Mouse (Mus musculus): ENCODE results near the gene Satb1. TPM values are rescaled to one million over a fixed set of nuclear protein-coding genes. Genes with fewer than 3 reads are reported as not detected.
A peak's percentile ranks its signal among the peaks of the same experiment; 100 is the strongest.

Satb1 gene
- polyA plus RNA-seq, 1 experiment from 2014 or later, result 19.7 TPM

DNA sequence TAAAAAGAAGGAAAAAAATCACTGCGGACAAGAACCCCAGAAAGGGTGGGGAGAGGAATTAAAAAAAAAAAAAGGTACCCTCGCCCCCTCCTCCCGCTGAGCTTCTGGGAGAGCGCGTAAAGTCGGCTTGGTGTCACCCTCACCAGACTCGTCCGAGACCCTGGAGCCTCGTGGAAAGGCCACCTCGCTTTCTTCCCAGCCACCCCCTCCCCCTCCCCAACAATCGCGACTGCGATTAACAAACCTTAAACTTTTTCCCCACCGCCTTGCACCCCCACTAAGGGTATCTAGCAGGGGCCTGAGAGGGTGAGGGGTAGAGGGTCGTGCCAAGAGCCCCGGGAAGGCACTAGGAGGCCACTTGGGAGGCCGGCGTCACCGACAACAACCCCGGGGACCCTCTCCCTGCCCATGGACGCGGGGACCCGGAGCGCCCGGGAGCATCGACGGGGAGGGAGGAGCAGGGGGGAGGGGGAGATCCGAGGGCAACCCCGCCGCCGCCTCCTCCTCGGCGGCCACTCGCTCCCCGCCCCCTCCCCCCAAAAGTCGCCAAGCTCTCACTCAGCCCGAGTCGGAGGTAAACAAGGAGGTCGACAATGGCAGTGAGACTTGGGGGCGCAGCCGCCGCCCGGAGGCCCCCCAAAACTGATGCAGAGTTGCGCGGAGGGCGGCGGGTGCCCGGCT lies 20.7 kb downstream of the Satb1 start:
- WGBS, result under 1% methylated on average over 35 of the region's 48 CpGs
- peak overlapping the region; percentile 90 for H3K4me3 ChIP-seq

DNA sequence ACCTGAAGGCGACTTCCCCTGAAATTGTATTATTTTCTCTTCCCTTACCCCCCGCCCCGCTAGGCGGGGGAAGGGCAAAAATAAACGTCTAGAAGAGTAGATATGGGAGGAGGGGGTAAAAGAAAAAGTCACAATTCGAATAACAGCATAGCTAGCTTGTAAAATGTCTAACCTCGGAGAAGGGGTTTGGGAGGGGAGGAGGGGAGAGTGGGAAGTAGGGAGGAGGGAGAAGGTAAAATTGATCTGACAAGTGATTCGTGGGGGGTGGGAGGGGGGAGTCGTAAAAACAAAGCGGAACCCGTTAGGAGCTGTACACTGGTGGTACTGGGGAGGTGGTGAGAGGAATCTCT lies 21.2 kb downstream of the Satb1 start:
- under 1% methylated on average over 11 of the region's 11 CpGs for WGBS

More for the DNA sequence above, 20.7 kb downstream of the Satb1 start:
- Histone ChIP-seq H3K36me3 (replicated peaks) (peaks cover 11% of the 10 kb centered on the region), H3K27ac (peak overlapping the region; percentile 98), H3K4me1 (peaks cover 22% of the 10 kb centered on the region), H3K9me3 (no peaks in the 10 kb centered on the region), H3K27me3 (ENCODE audit: poor library complexity, severe bottlenecking) (peaks cover 4% of the 10 kb centered on the region; the same call in 1 of the 2 replicates)
- DNase-seq (ENCODE audit: extremely low spot score, low spot score), result peak; percentile 70

DNA sequence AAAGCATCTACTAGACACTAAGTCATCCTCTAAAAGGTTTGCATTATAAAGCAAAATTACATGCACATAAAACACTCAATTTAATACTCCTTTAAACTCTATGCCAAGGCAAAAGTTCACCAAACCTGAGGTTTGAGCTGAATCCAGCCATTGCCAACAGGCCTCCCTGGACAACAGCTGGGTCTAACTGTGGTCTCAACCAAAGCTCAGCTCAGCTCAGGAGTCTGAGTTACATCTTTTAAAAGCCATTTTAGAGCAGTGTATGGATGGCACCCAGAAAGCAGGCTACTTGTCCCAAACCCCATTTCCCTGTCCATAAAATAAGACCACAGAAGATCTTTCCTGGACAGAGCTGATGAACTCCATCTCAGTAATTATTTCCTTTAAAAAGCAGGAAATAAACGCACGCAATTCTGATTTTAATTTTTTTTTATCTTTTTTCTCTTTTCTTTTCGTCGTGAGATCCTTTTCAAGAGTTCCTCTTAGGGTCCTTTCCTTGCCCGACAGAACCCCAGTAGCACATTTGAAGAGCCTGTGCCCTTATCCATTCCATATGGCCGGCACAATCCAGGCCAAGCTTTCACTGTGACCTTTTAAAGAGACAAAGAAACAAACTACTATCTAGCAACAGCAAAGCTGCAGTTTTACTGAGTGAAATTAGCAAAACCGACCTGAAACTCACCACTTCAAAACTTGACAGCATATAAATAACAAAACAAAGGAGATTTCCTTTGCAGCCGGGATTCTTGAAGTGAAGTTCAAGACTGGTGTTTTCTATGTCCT lies 21.8 kb downstream of the Satb1 start:
- WGBS, result 4% methylated on average over 8 of the region's 8 CpGs
- Histone ChIP-seq H3K4me3 (peak overlapping the region; percentile 90), H3K27ac (peak overlapping the region; percentile 98), H3K4me1 (peaks cover 22% of the 10 kb centered on the region), H3K36me3 (replicated peaks) (peaks cover 18% of the 10 kb centered on the region), H3K27me3 (ENCODE audit: poor library complexity, severe bottlenecking) (peaks cover 4% of the 10 kb centered on the region; the same call in 1 of the 2 replicates), H3K9me3 (no peaks in the 10 kb centered on the region)
- peak; percentile 56 for DNase-seq (ENCODE audit: extremely low spot score, low spot score)

More for the DNA sequence above, 21.2 kb downstream of the Satb1 start:
- H3K27me3 ChIP-seq (ENCODE audit: poor library complexity, severe bottlenecking), result peaks cover 4% of the 10 kb centered on the region; the same call in 1 of the 2 replicates
- peak overlapping the region; percentile 98 for H3K27ac ChIP-seq
- H3K4me1 ChIP-seq, result peaks cover 22% of the 10 kb centered on the region
- no peaks in the 10 kb centered on the region for H3K9me3 ChIP-seq
- H3K36me3 ChIP-seq (replicated peaks), result peaks cover 15% of the 10 kb centered on the region
- H3K4me3 ChIP-seq, result peak overlapping the region; percentile 90
- peak; percentile 31 for DNase-seq (ENCODE audit: extremely low spot score, low spot score)

DNA sequence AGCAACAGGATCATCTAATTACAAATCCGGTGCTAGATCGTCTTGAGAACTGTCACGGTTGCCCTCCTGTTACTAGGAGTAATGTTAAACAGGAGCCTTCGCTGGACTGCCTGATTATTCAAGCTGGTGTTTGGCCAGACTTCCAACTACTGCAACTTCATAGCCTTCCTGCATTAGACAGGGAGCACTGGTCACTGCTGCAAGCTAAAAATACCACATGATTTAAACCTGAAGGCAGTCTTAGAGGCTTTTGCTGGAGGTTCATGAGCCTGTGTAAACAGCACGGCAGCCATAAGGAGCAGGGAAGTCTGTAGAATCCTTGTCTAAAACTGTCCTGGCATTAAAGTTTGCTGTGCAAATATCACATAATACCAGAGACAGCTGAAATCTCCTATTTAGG lies 25.7 kb downstream of the Satb1 start:
- H3K27me3 ChIP-seq (ENCODE audit: poor library complexity, severe bottlenecking), result no peaks in the 10 kb centered on the region
- no peaks in the 10 kb centered on the region for H3K9me3 ChIP-seq
- H3K4me1 ChIP-seq, result peaks cover 14% of the 10 kb centered on the region
- no peak overlapping the region for H3K4me3 ChIP-seq
- 79% methylated on average over 5 of the region's 5 CpGs for WGBS
- peaks cover 53% of the 10 kb centered on the region for H3K36me3 ChIP-seq (replicated peaks)
- no peak overlapping the region for H3K27ac ChIP-seq
- no peak for DNase-seq (ENCODE audit: extremely low spot score, low spot score)

DNA sequence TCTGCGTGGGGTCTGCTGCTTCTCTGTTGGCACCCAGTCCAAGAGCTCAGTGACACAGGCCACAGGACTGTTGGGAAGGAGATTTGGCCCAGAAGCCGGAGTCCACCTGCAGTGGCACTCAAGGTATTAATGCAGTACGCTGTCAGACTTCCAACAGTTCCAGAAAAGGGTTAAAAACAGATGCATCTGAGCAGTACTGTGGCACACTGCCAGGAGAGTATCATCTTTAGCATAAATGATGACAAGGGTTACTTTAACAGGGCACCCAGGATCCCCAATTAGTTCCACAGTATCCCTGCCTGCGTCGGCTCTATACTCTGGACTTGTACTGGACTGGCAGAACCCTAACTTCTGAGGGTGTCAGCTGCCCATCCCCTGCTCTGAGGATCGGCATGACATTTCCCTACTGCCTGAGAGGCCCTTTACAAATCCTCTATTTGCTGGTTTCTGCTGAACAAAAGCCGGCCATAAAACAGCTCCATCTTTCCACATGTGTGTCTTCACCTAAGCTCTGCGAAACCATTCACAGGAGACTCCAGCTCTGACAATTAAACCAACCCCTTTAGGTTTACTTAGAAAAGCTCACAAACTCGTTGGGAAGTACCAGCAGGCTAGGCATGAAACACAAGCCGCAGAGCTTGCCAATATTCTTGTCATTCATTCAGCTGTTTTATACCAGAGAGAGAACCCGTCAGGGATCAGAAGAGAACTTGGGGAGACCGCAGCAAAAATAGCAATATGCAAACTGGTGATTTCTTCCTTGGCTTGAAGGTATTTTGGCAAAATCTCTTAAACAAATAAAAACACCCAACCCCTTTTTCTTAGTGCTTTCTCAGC lies 26.7 kb downstream of the Satb1 start:
- no peak for DNase-seq (ENCODE audit: extremely low spot score, low spot score)
- H3K27ac ChIP-seq, result no peak overlapping the region
- H3K36me3 ChIP-seq (replicated peaks), result peaks cover 64% of the 10 kb centered on the region
- H3K4me1 ChIP-seq, result peaks cover 12% of the 10 kb centered on the region
- 88% methylated on average over 12 of the region's 12 CpGs for WGBS
- no peaks in the 10 kb centered on the region for H3K9me3 ChIP-seq
- H3K27me3 ChIP-seq (ENCODE audit: poor library complexity, severe bottlenecking), result no peaks in the 10 kb centered on the region
- no peak overlapping the region for H3K4me3 ChIP-seq

DNA sequence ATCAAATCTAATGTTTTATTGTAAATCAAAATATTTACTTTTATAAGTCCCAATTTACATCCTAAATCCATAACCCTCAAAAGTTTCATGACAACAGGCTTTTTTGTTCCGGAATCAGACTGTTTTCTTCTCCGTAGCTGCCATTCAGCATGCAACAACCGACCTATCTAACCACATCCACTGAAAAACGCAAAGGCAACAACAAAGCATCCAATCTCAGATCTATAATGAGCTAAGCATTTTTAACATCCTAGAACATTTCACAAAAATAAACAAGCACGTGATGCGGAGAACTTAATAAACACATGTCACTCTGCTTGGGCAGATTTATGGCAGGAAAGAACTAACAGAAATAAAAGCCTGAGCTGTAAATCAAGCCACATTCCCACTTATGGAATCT lies 32.9 kb downstream of the Satb1 start:
- H3K4me1 ChIP-seq, result no peaks in the 10 kb centered on the region
- no peak for DNase-seq (ENCODE audit: extremely low spot score, low spot score)
- no peaks in the 10 kb centered on the region for H3K27me3 ChIP-seq (ENCODE audit: poor library complexity, severe bottlenecking)
- H3K36me3 ChIP-seq (replicated peaks), result peaks cover 43% of the 10 kb centered on the region
- H3K9me3 ChIP-seq, result no peaks in the 10 kb centered on the region
- WGBS, result 89% methylated on average over 6 of the region's 6 CpGs
- no peak overlapping the region for H3K4me3 ChIP-seq
- no peak overlapping the region for H3K27ac ChIP-seq

DNA sequence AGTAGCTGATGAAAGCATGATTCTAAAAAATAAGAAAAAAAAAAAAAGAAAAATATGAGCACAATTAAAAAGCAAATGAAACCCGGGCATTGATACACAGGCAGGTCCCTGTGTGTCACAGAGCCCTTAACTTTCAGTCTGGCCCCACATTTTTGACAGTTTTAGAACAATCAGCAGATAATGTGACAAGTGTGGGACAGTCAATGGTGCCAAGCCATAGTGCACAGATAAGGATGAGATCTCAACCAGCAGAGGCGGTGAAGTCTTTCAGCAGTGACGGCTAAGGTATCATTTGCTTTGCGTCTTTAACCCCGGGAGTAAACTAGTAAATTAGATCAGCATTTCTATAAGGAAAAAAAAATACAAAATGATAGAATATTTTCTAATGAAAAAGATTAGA lies 36.6 kb downstream of the Satb1 start:
- H3K4me3 ChIP-seq, result no peak overlapping the region
- no peaks in the 10 kb centered on the region for H3K4me1 ChIP-seq
- no peak for DNase-seq (ENCODE audit: extremely low spot score, low spot score)
- no peak overlapping the region for H3K27ac ChIP-seq
- H3K9me3 ChIP-seq, result no peaks in the 10 kb centered on the region
- 92% methylated on average over 5 of the region's 5 CpGs for WGBS
- no peaks in the 10 kb centered on the region for H3K27me3 ChIP-seq (ENCODE audit: poor library complexity, severe bottlenecking)
- H3K36me3 ChIP-seq (replicated peaks), result peaks cover 18% of the 10 kb centered on the region

DNA sequence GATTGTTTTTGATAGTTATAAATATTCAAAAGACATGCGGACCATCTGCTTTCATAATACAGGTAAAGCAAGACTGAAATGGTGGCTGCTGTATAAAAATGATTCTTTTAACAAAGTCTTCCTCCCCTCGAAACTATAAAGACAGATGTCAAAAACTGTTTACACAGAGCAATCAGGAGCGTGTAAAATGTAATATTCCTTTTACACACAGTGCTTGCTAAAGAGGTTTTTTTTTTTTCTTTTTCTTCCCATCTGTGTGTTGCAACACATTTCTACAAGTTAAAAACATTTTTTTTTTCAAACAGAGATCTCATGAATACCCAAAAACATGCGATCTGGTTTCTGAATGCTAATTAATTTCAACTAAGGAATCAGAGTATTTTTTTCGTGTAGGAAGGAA lies 41.9 kb downstream of the Satb1 start:
- no peak overlapping the region for H3K27ac ChIP-seq
- no peaks in the 10 kb centered on the region for H3K9me3 ChIP-seq
- peaks cover 19% of the 10 kb centered on the region for H3K36me3 ChIP-seq (replicated peaks)
- no peak for DNase-seq (ENCODE audit: extremely low spot score, low spot score)
- H3K27me3 ChIP-seq (ENCODE audit: poor library complexity, severe bottlenecking), result no peaks in the 10 kb centered on the region
- peaks cover 16% of the 10 kb centered on the region for H3K4me1 ChIP-seq
- H3K4me3 ChIP-seq, result no peak overlapping the region
- 82% methylated on average over 5 of the region's 5 CpGs for WGBS

DNA sequence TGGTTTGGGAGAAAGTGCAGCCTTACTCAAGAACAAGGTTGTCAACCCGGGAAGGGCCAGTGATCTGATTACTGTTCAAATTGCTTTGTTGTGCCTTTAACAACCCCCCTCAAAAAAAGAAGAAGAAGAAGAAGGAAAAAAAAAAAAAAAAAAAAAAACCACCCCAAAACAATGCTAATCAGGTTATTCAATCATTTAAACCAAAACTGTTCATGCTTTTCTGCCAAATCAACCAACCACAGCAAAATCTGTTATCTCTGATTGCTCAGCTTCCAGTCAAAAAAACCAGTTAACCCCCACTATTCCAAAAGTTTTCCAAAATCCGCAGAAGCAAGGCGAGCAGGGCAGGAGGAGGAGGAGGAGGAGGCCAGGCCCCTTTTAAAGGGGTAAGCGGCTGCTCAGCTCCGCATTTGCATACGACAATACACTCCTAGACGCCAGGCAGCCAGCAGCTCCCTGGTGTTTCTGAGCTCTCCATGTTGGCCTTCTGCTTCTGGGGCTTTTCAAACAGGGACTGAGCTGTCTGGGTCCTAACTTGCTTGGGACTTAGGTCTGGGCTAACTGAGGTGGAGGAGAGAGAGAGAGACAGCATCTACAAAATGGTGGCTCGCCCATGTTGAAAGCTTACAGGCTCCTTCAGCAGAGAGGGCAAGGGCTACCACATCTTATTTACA lies 42.6 kb downstream of the Satb1 start:
- Histone ChIP-seq H3K27me3 (ENCODE audit: poor library complexity, severe bottlenecking) (no peaks in the 10 kb centered on the region), H3K4me1 (peaks cover 16% of the 10 kb centered on the region), H3K9me3 (no peaks in the 10 kb centered on the region), H3K36me3 (replicated peaks) (peaks cover 25% of the 10 kb centered on the region), H3K4me3 (peak overlapping the region; percentile 5; the same call in 1 of the 2 replicates), H3K27ac (peak overlapping the region; percentile 72)
- peak; percentile 37 for DNase-seq (ENCODE audit: extremely low spot score, low spot score)
- WGBS, result 16% methylated on average over 8 of the region's 8 CpGs

DNA sequence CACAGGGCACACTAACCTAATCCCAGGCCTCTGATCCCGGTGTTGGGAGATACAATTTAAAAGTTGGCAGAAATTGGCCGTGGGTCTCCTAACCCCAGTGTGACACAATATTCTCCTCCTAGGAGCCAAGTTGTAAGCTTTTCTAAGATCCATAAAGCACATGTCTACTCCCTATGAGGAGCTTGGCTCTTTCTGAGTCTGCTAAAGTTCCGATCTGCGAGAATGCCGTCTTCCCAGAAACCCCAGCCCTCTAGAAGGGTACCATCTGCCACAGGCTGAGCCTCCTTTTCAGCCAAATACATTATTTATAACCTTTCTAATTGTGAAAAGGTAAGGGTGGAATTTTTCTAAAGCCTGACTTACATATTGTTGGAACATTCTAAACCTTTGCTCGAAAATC lies 43.3 kb downstream of the Satb1 start:
- no peaks in the 10 kb centered on the region for H3K9me3 ChIP-seq
- no peak overlapping the region for H3K27ac ChIP-seq
- no peak overlapping the region for H3K4me3 ChIP-seq
- WGBS, result 80% methylated on average over 6 of the region's 6 CpGs
- DNase-seq (ENCODE audit: extremely low spot score, low spot score), result no peak
- H3K27me3 ChIP-seq (ENCODE audit: poor library complexity, severe bottlenecking), result no peaks in the 10 kb centered on the region
- H3K4me1 ChIP-seq, result peaks cover 16% of the 10 kb centered on the region
- H3K36me3 ChIP-seq (replicated peaks), result peaks cover 30% of the 10 kb centered on the region

DNA sequence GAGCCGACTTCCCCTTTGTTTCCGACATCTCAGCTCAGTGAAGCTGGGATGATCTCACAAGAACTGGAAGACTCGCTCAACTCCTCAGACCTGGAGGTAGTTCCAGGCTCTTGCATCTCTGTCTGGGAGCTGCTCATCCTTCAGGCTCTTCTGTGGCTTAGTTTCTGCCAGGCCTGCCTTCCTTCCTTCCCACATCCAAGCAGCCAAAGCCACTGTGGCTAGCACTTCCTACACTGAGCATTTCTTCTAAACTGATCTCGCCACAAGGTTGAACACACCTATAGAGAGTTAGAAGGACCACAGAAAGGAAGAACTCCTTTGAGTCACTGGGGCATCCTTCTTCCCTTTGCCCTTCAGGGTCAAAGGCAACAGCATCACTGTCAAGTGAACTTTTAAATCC lies 44.0 kb downstream of the Satb1 start:
- H3K4me3 ChIP-seq, result no peak overlapping the region
- 83% methylated on average over 4 of the region's 4 CpGs for WGBS
- peaks cover 16% of the 10 kb centered on the region for H3K4me1 ChIP-seq
- no peaks in the 10 kb centered on the region for H3K27me3 ChIP-seq (ENCODE audit: poor library complexity, severe bottlenecking)
- H3K9me3 ChIP-seq, result no peaks in the 10 kb centered on the region
- H3K27ac ChIP-seq, result no peak overlapping the region
- no peak for DNase-seq (ENCODE audit: extremely low spot score, low spot score)
- H3K36me3 ChIP-seq (replicated peaks), result peaks cover 34% of the 10 kb centered on the region

DNA sequence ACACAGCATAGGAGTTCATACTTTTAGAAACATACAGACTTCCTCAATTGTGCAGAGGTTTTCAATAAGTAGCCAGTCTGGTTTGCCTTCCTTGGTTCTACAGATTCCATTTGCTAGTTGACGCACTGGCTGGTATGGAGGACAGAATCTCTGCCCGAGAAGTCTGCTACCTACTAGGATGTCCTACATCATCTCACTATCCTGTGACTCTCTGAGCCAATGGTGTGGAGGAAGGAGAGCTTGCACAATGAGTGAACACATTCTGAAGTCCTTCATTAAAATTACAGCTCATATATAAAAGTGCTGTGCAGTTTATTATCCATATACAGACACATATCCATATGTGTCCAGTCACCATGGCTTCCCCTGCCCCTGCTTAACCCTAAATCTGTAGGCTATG lies 45.1 kb downstream of the Satb1 start:
- Histone ChIP-seq H3K27me3 (ENCODE audit: poor library complexity, severe bottlenecking) (no peaks in the 10 kb centered on the region), H3K27ac (no peak overlapping the region), H3K36me3 (replicated peaks) (peaks cover 40% of the 10 kb centered on the region), H3K4me3 (no peak overlapping the region), H3K9me3 (no peaks in the 10 kb centered on the region), H3K4me1 (peaks cover 16% of the 10 kb centered on the region)
- 95% methylated on average over 2 of the region's 2 CpGs for WGBS
- no peak for DNase-seq (ENCODE audit: extremely low spot score, low spot score)
